Mouse (Mus musculus) ES-E14 (cell line): ENCODE results near the gene Gm18596.
"Not testable (repeated sequence)": the region's sequence is repeated elsewhere in the genome, so short reads cannot be mapped to it uniquely, and the experiment has no call there.

Experiments
- CHD2 ChIP-seq: IDR thresholded peaks from 2 replicates; pipeline ENCODE4 v1.6.1; 2014; ENCODE audit warnings: mild to moderate bottlenecking, low read depth, low read length, inconsistent platforms
- HCFC1 ChIP-seq: IDR thresholded peaks from 2 replicates; pipeline ENCODE4 v1.6.1; 2012; ENCODE audit warnings: low read length, inconsistent platforms, borderline replicate concordance; ENCODE audit not compliant: insufficient read depth
- MAFK ChIP-seq: IDR thresholded peaks from 2 replicates; pipeline ENCODE4 v1.6.1; 2014; ENCODE audit warnings: mild to moderate bottlenecking, low read depth, low read length, inconsistent platforms; ENCODE audit not compliant: insufficient read depth
- ZC3H11A ChIP-seq: IDR thresholded peaks from 2 replicates; pipeline ENCODE4 v1.6.1; 2012; ENCODE audit warnings: low read depth, mild to moderate bottlenecking, inconsistent platforms, low read length, borderline replicate concordance
- ZNF384 ChIP-seq: IDR thresholded peaks from 2 replicates; pipeline ENCODE4 v1.6.1; 2012; ENCODE audit warnings: low read depth, low read length, inconsistent platforms

- TF ChIP-seq ZC3H11A, CHD2, ZNF384, HCFC1, MAFK: not testable (repeated sequence)
These were observed 8.2 kb upstream of the Gm18596 start for GRCm38 (mm10) chr10:77750686-77751085.
